Mouse (Mus musculus) left cerebral cortex, postnatal 25 days (tissue): ENCODE measurements at regions not wholly inside any gene's neighbourhood (a gene's known extent, or its start where the extent isn't known, plus 50 kb on each side); places are given as distances from the start of the nearest gene placed in this dataset.

Source experiments
- DNase-seq, 2 experiments: peaks; one replicate each; pipeline ENCODE4 v3.0.0; 2022; ENCODE audit warnings: low spot score in 2 of 2, mixed read lengths in 1 of 2
- intact Hi-C: fragments of 180-260 bp; cut with DNase I; formaldehyde crosslinking; loops from one replicate; pipeline ENCODE4 v1.15.1; 2025

DNA sequence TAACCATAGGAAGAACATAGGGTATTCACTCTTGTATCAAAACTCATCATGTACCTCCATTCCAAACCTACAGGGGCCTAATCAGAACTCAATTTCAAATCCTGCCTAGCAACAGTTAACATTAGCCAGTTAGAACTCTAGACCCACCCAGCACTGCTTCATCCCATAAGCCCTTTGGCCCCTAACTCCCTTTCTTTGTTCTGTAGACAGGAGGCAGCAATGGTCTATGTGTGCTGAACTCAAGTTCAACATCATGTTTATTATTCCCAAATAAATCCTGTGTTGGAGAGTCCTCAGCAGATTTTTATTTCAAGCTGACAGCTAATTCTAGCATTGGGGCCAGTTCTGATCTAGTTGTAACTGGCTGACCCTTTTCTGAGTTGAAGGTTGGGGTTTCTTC is 112.2 kb downstream of the Ipo8 start:
- intact Hi-C loops: no loop called here
- no peak for DNase-seq

- intact Hi-C loops: no loop called here
- DNase-seq: no peak
Measured at GRCm38 (mm10) chr6:148710406-148710805, 120.9 kb downstream of the Ipo8 start.

DNA sequence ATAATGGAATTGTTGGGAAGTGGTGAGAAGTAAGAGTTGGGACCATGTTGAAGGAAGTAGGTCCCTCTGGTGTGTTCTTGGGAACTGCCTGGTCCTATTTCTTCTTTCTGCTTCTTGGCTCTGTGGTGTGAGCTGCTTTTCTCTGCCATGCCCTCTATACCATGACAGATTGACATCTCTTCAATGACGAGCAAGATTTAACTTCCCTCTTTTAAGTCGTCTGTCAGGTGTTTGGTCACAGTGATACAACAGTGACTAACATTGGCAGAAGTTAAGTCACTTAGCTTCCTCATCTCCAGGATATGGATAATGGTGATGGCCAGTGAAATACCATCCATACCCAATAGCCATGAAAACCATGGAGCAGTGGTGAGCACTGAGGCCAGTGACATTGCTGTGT is 122.9 kb downstream of the Ipo8 start:
- no peak for DNase-seq
- intact Hi-C loops: no loop called here

GRCm38 (mm10) chr6:148705711-148706110 is 125.6 kb downstream of the Ipo8 start:
- no peak for DNase-seq
- intact Hi-C loops: no loop called here

- intact Hi-C loops: no loop called here
- no peak for DNase-seq
Measured at GRCm38 (mm10) chr6:148693329-148693728, 137.9 kb downstream of the Ipo8 start.

DNA sequence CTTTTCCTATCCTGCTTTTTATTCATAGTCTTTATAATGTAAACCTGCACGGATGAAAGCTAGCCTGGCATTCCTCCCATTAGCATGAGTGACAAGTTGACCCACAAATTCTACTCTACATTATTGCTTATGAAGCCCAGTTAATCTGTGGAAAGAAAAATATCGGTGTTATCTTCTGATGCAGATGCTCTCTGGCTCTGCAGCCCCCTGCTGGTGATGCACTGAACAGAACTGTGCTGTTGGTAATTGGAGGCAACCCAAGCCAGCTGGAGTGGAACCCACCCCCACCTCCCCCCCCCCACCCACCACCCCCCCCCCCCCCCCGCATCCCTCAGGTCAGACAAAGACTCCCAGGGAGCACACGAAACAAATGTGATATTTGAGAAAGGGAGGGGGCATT is 143.5 kb downstream of the Ipo8 start:
- intact Hi-C loops: loop anchor here (5.0 to 10.0 kb wide), 2 partner anchors 245 to 443 kb away; partner anchors contain the start of gene Tmtc1
- peak; percentile 62 to 66 for DNase-seq

DNA sequence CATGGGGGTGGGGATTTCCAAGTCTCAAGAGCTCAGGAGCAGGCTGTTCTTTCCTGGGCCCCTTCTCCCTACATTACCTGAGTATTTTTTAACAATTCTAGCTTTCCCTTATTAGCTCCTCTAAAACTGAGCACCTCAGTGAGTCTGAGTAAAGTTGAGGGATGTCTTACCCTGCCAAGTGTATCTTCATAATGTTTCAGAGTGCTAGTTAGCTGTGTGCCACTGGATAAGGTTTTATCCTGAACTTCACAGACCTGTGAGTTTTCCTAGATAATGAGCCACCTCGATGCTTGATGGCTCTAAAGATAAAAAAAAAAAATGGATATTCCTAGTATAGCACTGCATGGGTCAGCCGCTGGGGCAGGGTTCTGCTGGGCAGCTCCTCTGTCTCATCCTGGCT is 171.1 kb downstream of the Ipo8 start:
- intact Hi-C loops: no loop called here

DNA sequence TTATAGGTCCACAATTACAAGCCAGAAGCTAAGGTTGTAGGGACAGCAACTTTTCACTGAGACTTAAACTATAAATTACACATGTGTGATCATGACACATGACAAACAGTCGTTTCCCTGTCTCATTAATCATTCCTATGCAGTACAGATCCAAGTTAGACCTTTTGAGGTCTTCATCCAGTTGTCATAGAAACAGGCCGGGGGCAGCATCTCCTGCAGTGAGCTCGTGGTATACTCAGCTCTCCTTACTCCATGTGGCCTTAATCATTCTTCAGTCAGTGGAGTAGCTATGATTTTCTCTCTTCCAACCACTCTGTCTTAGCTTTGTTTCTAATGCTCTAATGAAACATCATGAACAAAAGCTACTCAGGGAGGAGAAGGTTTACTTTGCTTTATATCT is 178.1 kb downstream of the Ipo8 start:
- no peak for DNase-seq

More for the DNA sequence above, 171.1 kb downstream of the Ipo8 start:
- no peak for DNase-seq

DNA sequence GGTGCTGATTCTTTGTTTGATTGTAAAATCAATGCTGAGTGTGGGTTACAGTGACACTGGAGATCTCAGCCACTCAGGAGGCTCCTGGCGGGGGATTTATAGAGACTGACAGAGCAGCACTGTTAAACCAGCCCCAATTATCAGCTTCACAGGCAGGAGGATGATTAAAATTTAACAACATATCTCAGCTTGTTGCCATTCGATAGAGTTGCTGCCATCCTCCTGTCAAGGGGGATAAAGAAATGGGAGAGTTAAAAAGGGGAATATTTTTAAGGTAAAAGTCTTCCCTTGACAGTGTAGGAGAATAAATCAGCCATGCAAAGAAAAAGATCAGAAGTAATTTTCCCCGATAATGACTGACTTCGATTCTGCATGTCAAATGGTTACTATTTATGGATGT is 178.8 kb downstream of the Ipo8 start:
- intact Hi-C loops: no loop called here
- no peak for DNase-seq

More for the DNA sequence above, 178.1 kb downstream of the Ipo8 start:
- intact Hi-C loops: no loop called here

GRCm38 (mm10) chr6:148647423-148648390 is 183.6 kb downstream of the Ipo8 start:
- DNase-seq: no peak
- intact Hi-C loops: no loop called here

DNA sequence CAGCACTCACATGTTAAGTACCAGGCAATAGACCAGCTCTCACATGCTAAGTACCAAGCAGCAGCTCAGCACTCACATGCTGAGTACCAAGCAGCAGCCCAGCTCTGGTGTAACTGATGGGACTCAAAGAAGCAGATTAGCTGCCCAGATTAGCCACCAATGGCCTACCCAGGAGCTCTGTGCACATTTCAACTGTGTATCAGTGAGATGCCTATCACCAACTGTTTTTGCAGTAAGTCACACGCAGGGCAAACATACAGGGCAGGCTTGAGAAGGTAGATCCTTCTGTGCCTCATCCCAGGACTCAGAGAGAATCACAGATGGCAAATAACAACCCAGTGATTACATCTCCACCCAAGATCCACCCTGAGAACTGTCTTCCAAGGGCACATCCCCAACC is 190.7 kb downstream of the Ipo8 start:
- intact Hi-C loops: loop anchor here (1.0 kb wide), 1 partner anchor 8 kb away; no protein-coding TSS in a partner anchor
- no peak for DNase-seq

GRCm38 (mm10) chr6:148634148-148634547 is 190.0 kb upstream of the Tmtc1 start:
- intact Hi-C loops: no loop called here
- no peak for DNase-seq

DNA sequence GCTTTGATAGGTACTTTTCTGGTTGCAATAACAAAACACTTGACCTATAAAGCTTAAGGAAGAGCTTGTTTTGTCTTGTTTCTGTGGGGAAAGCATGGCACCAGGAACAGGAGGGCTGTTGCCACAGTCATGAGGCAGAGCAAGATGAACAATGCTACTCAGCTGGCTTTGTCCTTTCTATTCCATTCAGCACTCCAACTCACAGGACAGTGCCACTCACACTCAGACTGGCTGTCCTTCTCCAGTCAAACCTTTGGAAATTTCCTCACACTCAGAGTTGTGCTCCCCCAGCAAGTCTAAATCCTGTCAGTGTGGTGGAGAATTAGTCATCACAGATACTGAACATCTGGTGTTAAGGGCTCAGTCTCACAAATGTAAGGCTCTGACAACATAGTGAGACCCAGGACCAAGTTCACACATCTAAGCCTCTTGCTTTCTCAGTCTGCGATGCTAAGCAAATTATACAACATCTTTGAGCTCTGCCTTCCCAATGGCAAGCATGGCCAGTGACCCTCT is 183.0 kb upstream of the Tmtc1 start:
- DNase-seq: peak in 1 of 2 experiments; percentile 41
- intact Hi-C loops: no loop called here

GRCm38 (mm10) chr6:148623119-148623770 is 179.1 kb upstream of the Tmtc1 start:
- intact Hi-C loops: loop anchor here (5.0 kb wide), 1 partner anchor 66 kb away; no protein-coding TSS in a partner anchor
- DNase-seq: no peak

DNA sequence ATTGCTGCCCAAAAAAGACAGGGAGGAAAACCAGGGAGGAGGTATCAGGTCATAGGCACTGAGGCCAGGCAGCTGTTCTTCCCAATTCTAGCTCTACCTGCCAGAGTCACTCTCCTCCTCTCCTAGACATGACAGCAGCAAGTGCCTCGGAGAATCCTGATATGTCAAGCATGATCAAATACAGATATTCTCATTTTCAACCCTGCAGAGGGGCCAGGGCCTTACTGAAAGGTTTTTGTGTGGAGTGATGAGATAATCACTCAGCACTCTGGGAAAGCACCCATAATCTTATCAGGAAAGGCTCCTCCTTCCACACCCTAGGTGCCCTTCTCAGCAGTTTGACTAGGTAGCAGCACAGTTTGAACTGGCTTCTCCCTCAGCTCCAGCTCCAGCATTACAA is 175.8 kb upstream of the Tmtc1 start:
- no peak for DNase-seq
- intact Hi-C loops: loop anchor here (5.0 kb wide), 1 partner anchor 63 kb away; no protein-coding TSS in a partner anchor

DNA sequence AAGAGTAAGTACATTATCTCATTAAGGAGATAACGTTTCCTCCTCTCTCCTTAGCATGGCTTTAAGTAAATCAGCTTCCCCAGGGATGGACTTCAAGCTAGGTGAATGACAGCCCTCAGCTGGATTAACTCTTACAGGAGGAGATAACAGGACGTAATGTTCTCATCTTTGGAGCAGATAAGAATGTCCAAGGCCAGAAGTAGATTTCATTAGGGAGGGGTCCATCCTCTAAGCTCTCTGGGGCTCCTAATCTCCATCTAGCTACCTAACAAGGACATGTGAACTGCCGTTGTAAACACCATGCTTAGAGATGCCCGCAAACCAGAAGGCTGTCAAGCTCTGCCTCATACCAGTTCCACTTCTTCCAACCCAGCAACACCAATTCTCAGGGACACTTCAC is 171.7 kb upstream of the Tmtc1 start:
- intact Hi-C loops: loop anchor here (5.0 kb wide), 2 partner anchors 44 to 174 kb away; partner anchors contain the start of gene Tmtc1
- peak in 1 of 2 experiments; percentile 28 for DNase-seq

GRCm38 (mm10) chr6:148615442-148615841 is 171.3 kb upstream of the Tmtc1 start:
- intact Hi-C loops: loop anchor here (5.0 kb wide), 2 partner anchors 43 to 173 kb away; partner anchors contain the start of gene Tmtc1
- DNase-seq: peak in 1 of 2 experiments; percentile 14

DNA sequence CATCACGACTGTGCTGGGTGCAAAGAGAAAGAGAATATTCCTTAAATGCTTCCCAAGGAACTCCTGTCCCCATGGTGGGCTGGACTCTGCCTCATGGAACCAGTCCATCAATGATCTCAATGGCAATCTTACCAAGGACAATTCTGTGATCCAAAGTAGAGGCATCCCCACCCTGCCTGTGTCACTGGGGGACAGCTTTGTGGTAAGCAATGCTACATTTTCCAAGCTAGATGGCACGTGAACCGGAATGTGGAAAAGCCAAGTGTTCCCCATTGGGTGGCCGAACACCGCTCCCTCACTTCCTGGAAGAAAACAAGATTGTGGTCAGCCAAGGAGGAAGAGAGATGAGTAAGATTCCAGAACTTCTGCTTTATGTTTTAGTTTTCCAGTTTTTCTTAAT is 164.7 kb upstream of the Tmtc1 start:
- intact Hi-C loops: no loop called here
- DNase-seq: no peak

DNA sequence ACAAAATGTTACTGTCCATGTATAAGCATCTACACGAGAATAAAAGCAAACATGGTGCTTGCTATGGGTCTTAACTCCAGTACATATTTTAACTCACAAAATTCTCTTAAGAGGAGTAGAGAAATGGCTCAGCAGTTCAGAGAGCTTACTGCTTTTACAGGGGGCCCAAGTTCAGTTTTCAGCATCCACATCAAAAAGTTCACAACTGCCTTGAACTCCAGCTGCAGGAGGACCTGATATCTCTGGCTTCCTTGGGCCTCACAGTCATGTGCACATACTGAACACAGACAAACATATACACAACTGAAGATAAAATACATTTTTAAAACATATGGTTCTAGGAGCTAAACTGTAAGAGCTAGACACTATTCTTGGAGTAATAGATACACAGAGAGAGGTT is 161.0 kb upstream of the Tmtc1 start:
- intact Hi-C loops: no loop called here
- no peak for DNase-seq

DNA sequence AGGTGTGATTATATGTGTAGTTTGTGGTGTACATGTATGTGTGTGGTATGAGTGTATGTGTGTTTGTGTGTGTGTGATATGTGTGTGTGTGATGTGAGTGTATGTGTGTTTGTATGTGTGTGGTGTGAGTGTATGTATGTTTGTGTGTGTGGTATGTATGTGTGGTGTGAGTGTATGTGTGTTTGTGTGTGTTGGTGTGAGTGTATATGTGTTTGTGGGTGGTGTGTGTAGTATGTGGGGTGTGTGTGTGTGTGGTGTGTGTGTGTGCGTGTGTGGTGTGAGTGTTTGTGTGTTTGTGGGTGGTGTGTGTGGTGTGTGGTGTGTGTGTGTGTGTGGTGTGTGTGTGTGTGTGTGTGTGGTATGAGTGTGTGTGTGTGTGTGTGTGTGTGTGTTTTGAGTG is 160.6 kb upstream of the Tmtc1 start:
- intact Hi-C loops: no loop called here
- no peak for DNase-seq
